Mouse (Mus musculus): ENCODE measurements around the gene Gm13090. TPM values are rescaled to one million over a fixed set of nuclear protein-coding genes. Genes with fewer than 3 reads are reported as not detected.

Gene Gm13090
- total and polyA plus RNA-seq, 2 experiments from 2014 or later = not detected

DNA sequence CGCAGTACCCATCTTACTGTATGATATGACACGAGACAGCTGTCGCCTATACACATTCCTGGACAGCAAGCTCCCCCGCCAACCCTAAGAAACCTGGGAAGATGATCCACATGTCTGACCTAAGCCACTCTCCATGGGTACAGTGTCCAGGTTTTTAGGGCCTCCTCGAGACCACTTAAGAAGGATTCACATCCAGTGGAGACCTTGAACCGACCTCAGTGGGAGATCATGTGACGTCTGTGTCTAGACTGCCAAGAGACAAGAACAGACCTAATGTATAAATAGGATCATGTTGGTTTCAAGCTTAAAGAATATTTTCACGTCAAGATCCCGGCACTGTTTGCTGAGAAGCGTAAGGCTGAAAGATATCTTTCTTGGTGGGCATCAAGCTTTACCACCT, 14.8 kb downstream of the Gm13090 start:
- no peak for TF ChIP-seq CTCF (IDR thresholded peaks at IDR 0.05)
- no peak overlapping the region for H3K9ac ChIP-seq (replicated peaks; ENCODE audit: low read length, poor library complexity, severe bottlenecking)
- H3K4me3 ChIP-seq (ENCODE audit: low read depth, low read length) = 0 out of 2 replicates have a peak overlapping the region, but pooled peaks have one; percentile 12
- 81% methylated on average over 10 of the region's 10 CpGs for WGBS
- ATAC-seq (ENCODE audit: low FRiP score) = no peak
- DNase-seq (ENCODE audit: low spot score) = no peak
- H3K27me3 ChIP-seq (ENCODE audit: insufficient read depth, low read length) = no peaks in the 10 kb centered on the region
- H3K4me1 ChIP-seq (ENCODE audit: insufficient read depth, low read length) = peaks cover 13% of the 10 kb centered on the region; the same call in 1 of the 2 replicates
- no peak overlapping the region for H3K27ac ChIP-seq (ENCODE audit: low read depth, low read length)
- peak overlapping the region; percentile 32 for H3K4me2 ChIP-seq (ENCODE audit: low read depth, low read length, poor library complexity, severe bottlenecking)
- no peaks in the 10 kb centered on the region for H3K36me3 ChIP-seq (ENCODE audit: insufficient read depth, low read length)
- no peaks in the 10 kb centered on the region for H3K9me3 ChIP-seq (ENCODE audit: low read length)

DNA sequence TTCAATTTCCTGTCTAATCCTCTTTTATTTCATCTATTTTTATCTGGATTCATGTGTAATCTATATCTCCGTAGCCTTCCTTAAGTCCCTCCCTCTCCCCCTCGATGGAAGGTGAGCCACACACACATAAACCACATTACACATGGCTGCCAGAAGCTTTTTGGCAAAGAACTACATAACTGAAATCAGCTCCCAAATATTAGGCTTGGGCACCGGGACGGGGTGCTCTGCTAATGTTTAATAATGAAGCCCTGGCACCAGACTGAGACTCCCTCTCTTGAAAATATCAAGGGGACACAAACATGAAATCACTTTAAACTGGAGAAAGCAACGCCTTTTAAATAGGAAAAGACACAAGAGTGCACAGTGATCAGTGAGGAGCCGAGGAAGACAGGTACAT, 16.5 kb downstream of the Gm13090 start:
- no peaks in the 10 kb centered on the region for H3K9me3 ChIP-seq (ENCODE audit: low read length)
- WGBS = 30% methylated on average over 6 of the region's 6 CpGs
- no peaks in the 10 kb centered on the region for H3K36me3 ChIP-seq (ENCODE audit: insufficient read depth, low read length)
- DNase-seq (ENCODE audit: low spot score) = no peak
- TF ChIP-seq CTCF (IDR thresholded peaks at IDR 0.05) = no peak
- 0 out of 2 replicates have a peak overlapping the region, but pooled peaks have one; percentile 19 for H3K27ac ChIP-seq (ENCODE audit: low read depth, low read length)
- H3K4me1 ChIP-seq (ENCODE audit: insufficient read depth, low read length) = peaks cover 13% of the 10 kb centered on the region; the same call in 1 of the 2 replicates
- 0 out of 2 replicates have a peak overlapping the region, but pooled peaks have one; percentile 93 for H3K9ac ChIP-seq (replicated peaks; ENCODE audit: low read length, poor library complexity, severe bottlenecking)
- no peaks in the 10 kb centered on the region for H3K27me3 ChIP-seq (ENCODE audit: insufficient read depth, low read length)
- no peak for ATAC-seq (ENCODE audit: low FRiP score)
- H3K4me2 ChIP-seq (ENCODE audit: low read depth, low read length, poor library complexity, severe bottlenecking) = peak overlapping the region; percentile 74
- peak overlapping the region; percentile 80 for H3K4me3 ChIP-seq (ENCODE audit: low read depth, low read length)

DNA sequence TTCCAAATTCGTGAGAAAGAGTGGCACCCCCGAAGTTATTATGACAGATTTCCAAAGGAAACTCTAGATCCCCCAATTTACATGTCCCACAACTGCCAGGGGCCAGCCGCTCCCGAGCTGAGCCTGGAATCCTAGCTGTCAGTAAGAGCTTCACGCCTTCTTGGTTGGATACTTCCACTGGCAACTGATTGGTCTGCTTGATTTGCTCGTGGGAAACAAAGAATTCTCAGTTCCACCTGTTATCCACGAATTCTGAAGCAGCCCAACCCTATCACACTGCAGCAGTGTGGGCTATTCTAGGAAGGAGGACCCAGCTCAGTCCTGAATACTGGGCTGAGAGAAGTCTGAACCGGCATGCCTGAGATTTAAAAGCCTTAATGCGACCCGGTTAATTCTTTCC, 17.1 kb downstream of the Gm13090 start:
- ATAC-seq (ENCODE audit: low FRiP score) = no peak
- H3K4me2 ChIP-seq (ENCODE audit: low read depth, low read length, poor library complexity, severe bottlenecking) = peak overlapping the region; percentile 74
- H3K9me3 ChIP-seq (ENCODE audit: low read length) = no peaks in the 10 kb centered on the region
- no peak for TF ChIP-seq CTCF (IDR thresholded peaks at IDR 0.05)
- 13% methylated on average over 10 of the region's 10 CpGs for WGBS
- no peaks in the 10 kb centered on the region for H3K36me3 ChIP-seq (ENCODE audit: insufficient read depth, low read length)
- peak; percentile 34 for DNase-seq (ENCODE audit: low spot score)
- H3K4me1 ChIP-seq (ENCODE audit: insufficient read depth, low read length) = peaks cover 13% of the 10 kb centered on the region; the same call in 1 of the 2 replicates
- H3K27me3 ChIP-seq (ENCODE audit: insufficient read depth, low read length) = no peaks in the 10 kb centered on the region
- H3K9ac ChIP-seq (replicated peaks; ENCODE audit: low read length, poor library complexity, severe bottlenecking) = peak overlapping the region; percentile 93
- H3K27ac ChIP-seq (ENCODE audit: low read depth, low read length) = 0 out of 2 replicates have a peak overlapping the region, but pooled peaks have one; percentile 19
- H3K4me3 ChIP-seq (ENCODE audit: low read depth, low read length) = peak overlapping the region; percentile 80

DNA sequence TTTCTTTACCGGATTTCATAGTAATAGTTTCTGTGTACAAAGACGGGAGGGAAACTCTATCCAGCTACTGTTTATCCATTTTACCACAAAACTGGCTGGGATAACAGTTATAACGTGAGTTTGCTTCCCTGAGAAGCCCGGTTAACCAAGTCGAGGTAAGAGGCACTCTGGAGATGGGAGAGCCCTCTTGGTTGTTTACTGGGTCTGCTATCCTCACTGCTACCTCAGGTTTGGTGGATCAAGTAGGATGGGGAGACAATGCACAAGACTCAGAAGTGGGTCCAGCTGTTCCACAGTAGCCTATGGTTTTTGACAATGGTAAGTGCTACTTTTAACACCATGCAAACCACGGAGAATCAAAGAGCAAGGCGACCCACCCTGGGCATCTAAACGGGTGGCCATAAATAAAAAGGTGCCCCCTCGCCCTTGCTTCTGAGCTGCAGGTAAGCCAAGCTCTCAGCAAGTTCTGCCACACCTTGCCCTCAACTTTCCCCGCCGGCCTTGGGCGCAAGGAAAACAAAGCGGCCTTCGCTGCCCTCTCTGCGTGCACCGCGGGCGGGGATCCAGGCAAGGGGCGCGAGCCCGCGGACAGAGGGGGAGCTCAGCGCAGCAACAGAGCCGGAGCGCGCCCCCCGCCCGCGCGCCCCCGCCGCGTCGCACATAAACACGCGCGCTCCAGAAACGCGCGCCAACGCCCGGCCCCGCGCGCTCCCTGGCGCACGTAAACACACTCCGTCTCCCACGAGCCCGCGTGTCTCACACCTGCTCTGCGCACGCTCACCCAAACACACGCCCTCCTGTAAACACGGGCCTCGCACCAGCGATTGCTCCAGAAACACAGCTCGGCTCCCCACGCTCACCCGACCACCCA, 18.0 kb downstream of the Gm13090 start:
- no peaks in the 10 kb centered on the region for H3K9me3 ChIP-seq (ENCODE audit: low read length)
- 3% methylated on average over 52 of the region's 60 CpGs for WGBS
- H3K27me3 ChIP-seq (ENCODE audit: insufficient read depth, low read length) = no peaks in the 10 kb centered on the region
- H3K9ac ChIP-seq (replicated peaks; ENCODE audit: low read length, poor library complexity, severe bottlenecking) = peak overlapping the region; percentile 93
- DNase-seq (ENCODE audit: low spot score) (peak; percentile 83), ATAC-seq (ENCODE audit: low FRiP score) (peak; percentile 51)
- peak overlapping the region; percentile 74 for H3K4me2 ChIP-seq (ENCODE audit: low read depth, low read length, poor library complexity, severe bottlenecking)
- peak overlapping the region; percentile 80 for H3K4me3 ChIP-seq (ENCODE audit: low read depth, low read length)
- no peak for TF ChIP-seq CTCF (IDR thresholded peaks at IDR 0.05)
- H3K36me3 ChIP-seq (ENCODE audit: insufficient read depth, low read length) = no peaks in the 10 kb centered on the region
- peaks cover 13% of the 10 kb centered on the region; the same call in 1 of the 2 replicates for H3K4me1 ChIP-seq (ENCODE audit: insufficient read depth, low read length)
- H3K27ac ChIP-seq (ENCODE audit: low read depth, low read length) = peak overlapping the region; percentile 97

DNA sequence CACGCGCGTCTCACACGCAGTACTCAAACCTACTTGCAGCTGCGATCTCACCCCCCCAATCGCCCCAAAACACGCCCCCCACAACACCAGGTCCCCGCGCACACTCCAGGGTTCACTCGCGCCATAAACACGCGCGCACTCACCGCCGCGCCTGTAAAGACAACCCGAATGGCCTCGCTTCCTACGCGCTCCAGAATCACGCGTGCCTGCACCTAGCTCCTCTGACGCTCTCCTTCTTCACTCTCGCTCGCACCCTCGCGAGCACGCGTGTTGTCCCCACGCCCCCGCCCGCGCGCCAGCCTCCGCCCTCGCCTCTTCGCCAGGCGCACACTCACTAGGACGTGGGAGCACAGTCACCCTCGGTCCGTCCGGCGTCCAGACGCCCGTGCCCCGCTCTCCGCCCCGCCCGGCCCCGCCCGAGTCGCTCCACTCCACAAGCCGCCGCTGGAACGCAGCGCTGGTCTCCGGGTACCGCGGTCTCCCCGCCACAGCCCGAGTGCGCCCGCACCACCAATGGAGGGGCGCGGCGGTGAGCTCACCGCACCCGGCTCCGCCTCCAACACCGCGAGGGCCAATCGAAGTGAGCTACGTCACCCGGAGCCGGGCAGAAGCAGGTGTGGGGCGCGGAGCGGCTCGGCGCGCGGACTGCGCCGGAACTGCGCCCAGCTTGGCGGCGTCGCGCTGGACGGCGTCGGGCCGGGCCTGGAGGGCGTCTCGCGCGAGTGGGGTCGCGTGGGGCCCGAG, 18.8 kb downstream of the Gm13090 start:
- Histone ChIP-seq H3K9me3 (ENCODE audit: low read length) (no peaks in the 10 kb centered on the region), H3K4me3 (ENCODE audit: low read depth, low read length) (peak overlapping the region; percentile 80), H3K4me1 (ENCODE audit: insufficient read depth, low read length) (peaks cover 13% of the 10 kb centered on the region; the same call in 1 of the 2 replicates), H3K9ac (replicated peaks; ENCODE audit: low read length, poor library complexity, severe bottlenecking) (peak overlapping the region; percentile 93), H3K36me3 (ENCODE audit: insufficient read depth, low read length) (no peaks in the 10 kb centered on the region), H3K27ac (ENCODE audit: low read depth, low read length) (peak overlapping the region; percentile 97), H3K4me2 (ENCODE audit: low read depth, low read length, poor library complexity, severe bottlenecking) (peak overlapping the region; percentile 74), H3K27me3 (ENCODE audit: insufficient read depth, low read length) (no peaks in the 10 kb centered on the region)
- ATAC-seq (ENCODE audit: low FRiP score) = peak; percentile 99
- no peak for TF ChIP-seq CTCF (IDR thresholded peaks at IDR 0.05)
- under 1% methylated on average over 59 of the region's 101 CpGs for WGBS
- peak; percentile 97 for DNase-seq (ENCODE audit: low spot score)
